In the genomic region with DNA sequence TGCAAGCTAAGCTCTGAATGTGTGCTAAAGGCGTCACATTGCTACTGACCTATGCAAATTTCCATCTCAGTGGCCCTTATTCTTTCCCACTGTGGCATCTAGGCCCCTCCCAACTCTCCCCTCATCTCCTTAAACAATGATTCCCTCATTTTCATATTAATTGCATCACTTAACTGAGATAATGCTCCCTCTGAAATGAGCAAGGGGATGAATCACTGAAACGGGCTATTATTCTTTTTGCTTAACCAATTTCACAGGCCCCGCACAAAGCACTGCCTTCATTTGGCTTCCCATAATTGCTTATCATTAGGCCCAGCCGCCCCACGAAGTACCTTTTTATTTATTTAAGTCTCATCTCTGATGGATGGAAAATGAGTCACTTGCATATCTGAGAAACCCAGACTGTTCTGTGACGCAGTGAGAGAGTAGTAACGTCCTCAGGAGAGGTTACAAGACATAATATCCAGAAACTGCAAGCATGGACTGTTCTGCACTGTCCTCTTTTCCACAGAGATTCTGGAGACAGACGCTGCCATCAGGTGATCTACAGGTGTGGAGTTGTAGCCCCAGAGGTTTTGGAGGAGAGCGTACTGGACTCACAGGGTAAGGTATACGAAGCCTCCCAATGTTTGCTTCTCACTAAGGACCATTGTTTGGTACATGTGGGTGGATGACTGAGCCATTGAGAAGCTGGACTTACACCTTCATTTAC, we compare ENCODE assay signal across 19 mouse cellular contexts. TPM values are rescaled to one million over a fixed set of nuclear protein-coding genes. Genes with fewer than 3 reads are reported as not detected.
DNase-seq lines count a peak whose midpoint lies in the region; ATAC-seq lines count a peak whose summit lies in the region.
"Had no signal": no experiment of that assay in that cellular context is flagged by ENCODE, and none has a peak within 500 bp of the region (broad histone marks: within the 10 kb centered on the region; RNA-seq: fewer than 3 reads in every experiment).

TSS of gene Gm16223 (plus strand) at position 485 of the 712 bp plus-strand sequence.

- no peaks in the 10 kb centered on the region for H3K9me3 ChIP-seq in neural tube, embryonic 11.5 days (ENCODE audit: control insufficient read depth, low read length)
- H3K9me3 ChIP-seq in forebrain, embryonic 15.5 days, result no peaks in the 10 kb centered on the region
- H3K9me3 ChIP-seq in midbrain, embryonic 12.5 days, result no peaks in the 10 kb centered on the region
- H3K9me3 ChIP-seq in neural tube, embryonic 15.5 days (replicated peaks), result no peaks in the 10 kb centered on the region
- H3K9me3 ChIP-seq: embryonic facial prominence, embryonic 10.5 days; heart, embryonic 15.5 days; limb, embryonic 10.5 days; liver, embryonic 12.5 days; lung, embryonic 15.5 days; stomach, embryonic 15.5 days had no signal

- 78% methylated on average over 10 of the region's 10 CpGs for whole genome bisulfite sequencing in neural tube, embryonic 11.5 days
- WGBS in forebrain, embryonic 15.5 days, result 27% methylated on average over 10 of the region's 10 CpGs
- 68% methylated on average over 10 of the region's 10 CpGs for WGBS in midbrain, embryonic 12.5 days
- WGBS in neural tube, embryonic 15.5 days, result 41% methylated on average over 10 of the region's 10 CpGs

- peak; percentile 76; the same call in 1 of the 2 replicates for ATAC-seq in neural tube, embryonic 11.5 days (ENCODE audit: insufficient read depth, low FRiP score, low TSS enrichment)
- ATAC-seq in forebrain, embryonic 15.5 days (replicated peaks), result peak; percentile 79
- peak; percentile 76 for ATAC-seq in midbrain, embryonic 12.5 days (ENCODE audit: low FRiP score, low read depth)
- peak; percentile 63 for ATAC-seq in neural tube, embryonic 15.5 days (ENCODE audit: low FRiP score)
- ATAC-seq: liver, embryonic 12.5 days had no signal

- no peak within 1 kb of the TSS for H3K4me3 ChIP-seq in neural tube, embryonic 11.5 days (ENCODE audit: low read depth, low read length)
- H3K4me3 ChIP-seq in forebrain, embryonic 15.5 days, result no peak within 1 kb of the TSS
- no peak within 1 kb of the TSS for H3K4me3 ChIP-seq in midbrain, embryonic 12.5 days
- no peak within 1 kb of the TSS for H3K4me3 ChIP-seq in neural tube, embryonic 15.5 days (replicated peaks)
- H3K4me3 ChIP-seq: embryonic facial prominence, embryonic 10.5 days; heart, embryonic 15.5 days; limb, embryonic 10.5 days; liver, embryonic 12.5 days; lung, embryonic 15.5 days; myocyte; stomach, embryonic 15.5 days had no signal

- no peaks in the 10 kb centered on the region for H3K36me3 ChIP-seq in neural tube, embryonic 11.5 days (ENCODE audit: control insufficient read depth, insufficient read depth, low read length)
- H3K36me3 ChIP-seq in forebrain, embryonic 15.5 days, result no peaks in the 10 kb centered on the region
- no peaks in the 10 kb centered on the region for H3K36me3 ChIP-seq in midbrain, embryonic 12.5 days
- no peaks in the 10 kb centered on the region for H3K36me3 ChIP-seq in neural tube, embryonic 15.5 days
- H3K36me3 ChIP-seq: embryonic facial prominence, embryonic 10.5 days; heart, embryonic 15.5 days; limb, embryonic 10.5 days; liver, embryonic 12.5 days; lung, embryonic 15.5 days; stomach, embryonic 15.5 days had no signal

- H3K27me3 ChIP-seq in neural tube, embryonic 11.5 days (ENCODE audit: control insufficient read depth, insufficient read depth, low read length), result no peaks in the 10 kb centered on the region
- H3K27me3 ChIP-seq in forebrain, embryonic 15.5 days, result no peaks in the 10 kb centered on the region
- no peaks in the 10 kb centered on the region for H3K27me3 ChIP-seq in midbrain, embryonic 12.5 days
- no peaks in the 10 kb centered on the region for H3K27me3 ChIP-seq in neural tube, embryonic 15.5 days (replicated peaks)
- H3K27me3 ChIP-seq: heart, embryonic 15.5 days; liver, embryonic 12.5 days; lung, embryonic 15.5 days; stomach, embryonic 15.5 days had no signal

- H3K4me2 ChIP-seq in neural tube, embryonic 11.5 days (ENCODE audit: low read depth), result no peak within 1 kb of the TSS
- no peak within 1 kb of the TSS for H3K4me2 ChIP-seq in forebrain, embryonic 15.5 days (replicated peaks)
- no peak within 1 kb of the TSS for H3K4me2 ChIP-seq in midbrain, embryonic 12.5 days (replicated peaks)
- no peak within 1 kb of the TSS for H3K4me2 ChIP-seq in neural tube, embryonic 15.5 days
- H3K4me2 ChIP-seq: heart, embryonic 15.5 days; liver, embryonic 12.5 days; lung, embryonic 15.5 days; stomach, embryonic 15.5 days had no signal

- H3K9ac ChIP-seq in neural tube, embryonic 11.5 days (ENCODE audit: low read length), result no peak within 1 kb of the TSS
- no peak within 1 kb of the TSS for H3K9ac ChIP-seq in forebrain, embryonic 15.5 days (replicated peaks)
- H3K9ac ChIP-seq in midbrain, embryonic 12.5 days (replicated peaks), result no peak within 1 kb of the TSS
- H3K9ac ChIP-seq in neural tube, embryonic 15.5 days (replicated peaks), result no peak within 1 kb of the TSS
- H3K9ac ChIP-seq: heart, embryonic 15.5 days; liver, embryonic 12.5 days; lung, embryonic 15.5 days; stomach, embryonic 15.5 days had no signal

- no peak for DNase-seq in neural tube, embryonic 11.5 days (ENCODE audit: low spot score)
- no peak for DNase-seq in neural tube, embryonic 10.5 days (ENCODE audit: extremely low spot score, low spot score)
- no peak for DNase-seq in gastrocnemius, adult 8-10 months (ENCODE audit: low spot score in 2 of 2)
- no peak for DNase-seq in embryo, embryonic 10 days (ENCODE audit: low spot score)
- DNase-seq: cerebellum, postnatal 14 days; heart, adult 11 months; kidney, adult 8-10 months; kidney, postnatal 4 days; thymus, postnatal 14 days had no signal

- no peak within 1 kb of the TSS for H3K27ac ChIP-seq in neural tube, embryonic 11.5 days (ENCODE audit: low read depth, low read length)
- no peak within 1 kb of the TSS for H3K27ac ChIP-seq in forebrain, embryonic 15.5 days (replicated peaks)
- peak within 1 kb of the TSS; percentile 54; the same call in 1 of the 2 replicates for H3K27ac ChIP-seq in midbrain, embryonic 12.5 days (replicated peaks)
- no peak within 1 kb of the TSS for H3K27ac ChIP-seq in neural tube, embryonic 15.5 days (replicated peaks)
- H3K27ac ChIP-seq: embryonic facial prominence, embryonic 10.5 days; heart, embryonic 15.5 days; limb, embryonic 10.5 days; liver, embryonic 12.5 days; lung, embryonic 15.5 days; stomach, embryonic 15.5 days had no signal

- H3K4me1 ChIP-seq in neural tube, embryonic 11.5 days (ENCODE audit: control insufficient read depth, insufficient read depth, low read length), result no peaks in the 10 kb centered on the region
- peaks cover 10% of the 10 kb centered on the region; the same call in 1 of the 2 replicates for H3K4me1 ChIP-seq in forebrain, embryonic 15.5 days
- H3K4me1 ChIP-seq in midbrain, embryonic 12.5 days, result no peaks in the 10 kb centered on the region; the same call in 1 of the 2 replicates
- H3K4me1 ChIP-seq in neural tube, embryonic 15.5 days, result 0 out of 2 replicates have a peak, but pooled peaks cover 3% of the 10 kb centered on the region
- H3K4me1 ChIP-seq: embryonic facial prominence, embryonic 10.5 days; heart, embryonic 15.5 days; limb, embryonic 10.5 days; liver, embryonic 12.5 days; lung, embryonic 15.5 days; stomach, embryonic 15.5 days had no signal

RNA-seq across cellular contexts. Expression of gene Gm16223, which starts in this region (rescaled TPM):
- not detected in 2 replicates for polyA plus RNA-seq in neural tube, embryonic 11.5 days (2014; fragmentation: Nextera tagmentation; extraction: Ambion mirVana)
- polyA plus RNA-seq in forebrain, embryonic 15.5 days (2015; fragmentation: Nextera tagmentation; extraction: Ambion mirVana), result not detected in 2 replicates
- polyA plus RNA-seq in midbrain, embryonic 12.5 days (2016; fragmentation: Nextera tagmentation; extraction: Ambion mirVana), result not detected in 2 replicates
- polyA plus RNA-seq in neural tube, embryonic 15.5 days (2015; fragmentation: Nextera tagmentation; extraction: Ambion mirVana), result not detected in 2 replicates
- not detected for total RNA-seq in gastrocnemius, adult 8-10 months (2022)
- polyA plus RNA-seq: embryonic facial prominence, embryonic 10.5 days; heart, embryonic 15.5 days; limb, embryonic 10.5 days; liver, embryonic 12.5 days; lung, embryonic 15.5 days; stomach, embryonic 15.5 days had no signal

Comparison
In these comparisons a context has a peak if more than half of its experiments do, and no peak if none do; other contexts are left out.
1. Peak in ATAC-seq in neural tube, embryonic 11.5 days; RNA of the gene not detected or under 1 TPM.
2. Peak in ATAC-seq in forebrain, embryonic 15.5 days; RNA of the gene not detected or under 1 TPM.
3. Peak in ATAC-seq and H3K27ac ChIP-seq in midbrain, embryonic 12.5 days; RNA of the gene not detected or under 1 TPM.
4. Peak in ATAC-seq in neural tube, embryonic 15.5 days; RNA of the gene not detected or under 1 TPM.